Mouse (Mus musculus): ENCODE results near the gene Epha5. TPM values are rescaled to one million over a fixed set of nuclear protein-coding genes. Genes with fewer than 3 reads are reported as not detected.

Epha5 gene
- polyA plus RNA-seq, 1 experiment: 0.18 TPM

DNA sequence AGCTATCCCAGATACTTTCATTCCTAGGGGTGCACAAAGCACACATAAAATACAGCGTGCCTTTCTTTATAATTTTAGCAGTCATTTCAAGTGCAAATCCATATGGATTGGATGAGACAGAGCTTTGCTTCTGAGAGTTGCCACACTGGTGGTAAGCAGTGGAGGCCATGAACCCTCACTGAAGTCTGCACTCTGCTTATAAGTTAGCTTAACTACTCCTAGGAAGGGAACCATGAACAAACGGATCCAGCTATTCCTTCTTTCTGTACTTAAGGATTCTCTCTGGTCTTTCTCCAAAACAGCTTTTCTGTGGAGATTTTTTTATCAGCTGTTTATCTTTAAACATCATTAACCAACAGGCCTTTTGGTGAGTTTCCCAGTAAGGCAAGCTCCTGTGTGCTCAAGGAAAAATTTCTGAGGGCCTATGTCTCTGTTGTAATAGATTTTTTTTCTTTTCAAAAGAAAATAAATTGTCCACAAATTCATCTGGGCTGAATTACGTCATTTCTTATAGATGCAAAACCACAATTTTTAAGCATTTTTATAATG is 127.7 kb downstream of the Epha5 start:
- Histone ChIP-seq H3K4me3 (ENCODE audit: low read depth, low read length) (no peak overlapping the region), H3K4me1 (ENCODE audit: control insufficient read depth, insufficient read depth, low read length) (no peaks in the 10 kb centered on the region), H3K36me3 (ENCODE audit: control insufficient read depth, insufficient read depth, low read length, poor library complexity, severe bottlenecking) (no peaks in the 10 kb centered on the region), H3K27ac (ENCODE audit: insufficient read depth, low read length) (no peak overlapping the region), H3K27me3 (ENCODE audit: control insufficient read depth, insufficient read depth, low read length, poor library complexity, severe bottlenecking) (no peaks in the 10 kb centered on the region), H3K9me3 (replicated peaks; ENCODE audit: control insufficient read depth, insufficient read depth, low read length, poor library complexity, severe bottlenecking) (no peaks in the 10 kb centered on the region), H3K9ac (ENCODE audit: low read depth, poor library complexity, severe bottlenecking) (no peak overlapping the region)
- TF ChIP-seq POLR2A (IDR thresholded peaks at IDR 0.05; ENCODE audit: insufficient read depth, low read length) (no peak), EP300 (IDR thresholded peaks at IDR 0.05; ENCODE audit: insufficient read depth, low read depth, low read length) (no peak), CTCF (IDR thresholded peaks at IDR 0.05; ENCODE audit: low read depth, low read length) (no peak)

DNA sequence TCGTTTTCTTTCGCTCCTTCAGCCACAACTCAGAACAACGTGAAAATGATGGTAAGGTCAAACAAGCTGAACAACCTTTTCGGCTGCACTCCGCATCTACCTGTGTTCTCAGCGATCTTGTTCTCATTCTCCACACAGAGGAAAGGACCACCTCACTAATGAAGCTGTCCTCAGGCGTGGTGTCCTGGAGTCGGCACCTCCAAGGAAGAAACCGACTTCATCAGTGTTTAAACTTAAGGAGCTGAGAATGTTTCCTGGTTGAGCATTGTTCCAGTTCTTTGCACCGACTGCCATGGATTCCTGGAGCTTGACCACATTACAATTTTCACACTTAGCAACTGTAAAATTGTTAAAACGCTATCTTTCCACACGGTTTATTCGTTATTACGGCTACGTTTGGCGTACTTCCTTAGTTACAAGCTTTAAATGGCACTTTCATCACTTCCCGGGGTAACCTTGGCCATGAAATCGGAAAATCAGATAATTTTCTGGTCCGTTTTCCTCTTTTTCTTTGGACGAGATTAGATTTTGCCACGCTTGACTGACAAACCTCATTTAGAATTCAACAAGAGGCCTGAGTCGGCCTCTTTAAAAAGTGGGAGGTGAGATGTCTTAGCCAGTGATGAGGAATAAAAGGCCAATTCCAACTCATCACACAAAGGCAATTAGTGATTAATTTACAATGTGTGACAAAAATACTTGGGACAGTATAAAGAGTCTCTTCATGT is 135.7 kb downstream of the Epha5 start:
- H3K27ac ChIP-seq (ENCODE audit: insufficient read depth, low read length): no peak overlapping the region
- H3K4me3 ChIP-seq (ENCODE audit: low read depth, low read length): no peak overlapping the region

DNA sequence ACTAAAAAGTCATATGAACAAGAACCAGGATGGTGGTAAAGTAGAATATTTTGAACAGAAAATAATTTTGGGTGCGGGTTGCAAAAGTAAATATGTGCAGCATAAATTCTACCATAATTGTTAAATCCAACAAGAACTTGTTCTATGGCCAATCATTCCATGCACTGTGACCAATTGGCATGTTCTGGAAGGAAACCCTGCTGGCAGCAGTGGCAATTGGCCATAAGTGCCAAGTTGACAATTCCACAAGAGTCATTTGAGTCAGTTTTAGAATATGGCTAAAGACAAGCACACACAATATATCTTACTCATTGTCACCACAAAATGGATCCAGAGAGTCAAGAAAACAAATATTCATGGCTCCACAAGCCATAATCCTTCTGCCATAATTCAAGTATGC is 140.2 kb downstream of the Epha5 start:
- H3K36me3 ChIP-seq (ENCODE audit: control insufficient read depth, insufficient read depth, low read length, poor library complexity, severe bottlenecking): no peaks in the 10 kb centered on the region
- H3K4me3 ChIP-seq (ENCODE audit: low read depth, low read length): no peak overlapping the region
- H3K27me3 ChIP-seq (ENCODE audit: control insufficient read depth, insufficient read depth, low read length, poor library complexity, severe bottlenecking): no peaks in the 10 kb centered on the region; the same call in 1 of the 2 replicates
- no peaks in the 10 kb centered on the region for H3K9me3 ChIP-seq (replicated peaks; ENCODE audit: control insufficient read depth, insufficient read depth, low read length, poor library complexity, severe bottlenecking)
- TF ChIP-seq EP300 (IDR thresholded peaks at IDR 0.05; ENCODE audit: insufficient read depth, low read depth, low read length) (no peak), POLR2A (IDR thresholded peaks at IDR 0.05; ENCODE audit: insufficient read depth, low read length) (no peak), CTCF (IDR thresholded peaks at IDR 0.05; ENCODE audit: low read depth, low read length) (no peak)
- H3K27ac ChIP-seq (ENCODE audit: insufficient read depth, low read length): no peak overlapping the region
- H3K4me1 ChIP-seq (ENCODE audit: control insufficient read depth, insufficient read depth, low read length): no peaks in the 10 kb centered on the region
- no peak overlapping the region for H3K9ac ChIP-seq (ENCODE audit: low read depth, poor library complexity, severe bottlenecking)

More for the DNA sequence above, 135.7 kb downstream of the Epha5 start:
- no peaks in the 10 kb centered on the region for H3K9me3 ChIP-seq (replicated peaks; ENCODE audit: control insufficient read depth, insufficient read depth, low read length, poor library complexity, severe bottlenecking)
- no peak for TF ChIP-seq CTCF (IDR thresholded peaks at IDR 0.05; ENCODE audit: low read depth, low read length)
- TF ChIP-seq EP300 (IDR thresholded peaks at IDR 0.05; ENCODE audit: insufficient read depth, low read depth, low read length): no peak
- TF ChIP-seq POLR2A (IDR thresholded peaks at IDR 0.05; ENCODE audit: insufficient read depth, low read length): no peak
- no peaks in the 10 kb centered on the region for H3K4me1 ChIP-seq (ENCODE audit: control insufficient read depth, insufficient read depth, low read length)
- H3K36me3 ChIP-seq (ENCODE audit: control insufficient read depth, insufficient read depth, low read length, poor library complexity, severe bottlenecking): no peaks in the 10 kb centered on the region
- H3K9ac ChIP-seq (ENCODE audit: low read depth, poor library complexity, severe bottlenecking): no peak overlapping the region
- H3K27me3 ChIP-seq (ENCODE audit: control insufficient read depth, insufficient read depth, low read length, poor library complexity, severe bottlenecking): no peaks in the 10 kb centered on the region

DNA sequence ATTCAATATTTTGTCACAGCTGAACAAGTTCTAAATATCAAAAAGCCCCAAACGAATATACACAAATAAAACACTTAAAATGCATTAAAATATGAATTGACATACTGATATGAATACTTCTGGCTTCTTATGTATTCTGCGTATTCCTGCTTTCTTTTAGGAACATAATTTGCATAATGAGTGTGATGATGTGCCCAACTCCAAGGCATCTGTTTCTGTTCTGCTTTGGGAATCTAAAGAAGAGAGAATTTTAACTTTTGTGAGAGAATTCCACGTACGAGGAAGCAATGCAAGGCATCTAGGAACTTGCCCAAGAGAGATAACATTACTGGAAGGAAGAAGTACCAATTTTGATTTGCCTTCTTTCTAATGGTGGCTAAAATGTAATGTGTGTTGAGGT is 151.8 kb downstream of the Epha5 start:
- Histone ChIP-seq H3K36me3 (ENCODE audit: control insufficient read depth, insufficient read depth, low read length, poor library complexity, severe bottlenecking) (no peaks in the 10 kb centered on the region), H3K4me1 (ENCODE audit: control insufficient read depth, insufficient read depth, low read length) (no peaks in the 10 kb centered on the region), H3K9me3 (replicated peaks; ENCODE audit: control insufficient read depth, insufficient read depth, low read length, poor library complexity, severe bottlenecking) (no peaks in the 10 kb centered on the region), H3K9ac (ENCODE audit: low read depth, poor library complexity, severe bottlenecking) (no peak overlapping the region), H3K27ac (ENCODE audit: insufficient read depth, low read length) (no peak overlapping the region), H3K27me3 (ENCODE audit: control insufficient read depth, insufficient read depth, low read length, poor library complexity, severe bottlenecking) (no peaks in the 10 kb centered on the region), H3K4me3 (ENCODE audit: low read depth, low read length) (no peak overlapping the region)
- TF ChIP-seq CTCF (IDR thresholded peaks at IDR 0.05; ENCODE audit: low read depth, low read length): no peak
- TF ChIP-seq POLR2A (IDR thresholded peaks at IDR 0.05; ENCODE audit: insufficient read depth, low read length): no peak
- no peak for TF ChIP-seq EP300 (IDR thresholded peaks at IDR 0.05; ENCODE audit: insufficient read depth, low read depth, low read length)

DNA sequence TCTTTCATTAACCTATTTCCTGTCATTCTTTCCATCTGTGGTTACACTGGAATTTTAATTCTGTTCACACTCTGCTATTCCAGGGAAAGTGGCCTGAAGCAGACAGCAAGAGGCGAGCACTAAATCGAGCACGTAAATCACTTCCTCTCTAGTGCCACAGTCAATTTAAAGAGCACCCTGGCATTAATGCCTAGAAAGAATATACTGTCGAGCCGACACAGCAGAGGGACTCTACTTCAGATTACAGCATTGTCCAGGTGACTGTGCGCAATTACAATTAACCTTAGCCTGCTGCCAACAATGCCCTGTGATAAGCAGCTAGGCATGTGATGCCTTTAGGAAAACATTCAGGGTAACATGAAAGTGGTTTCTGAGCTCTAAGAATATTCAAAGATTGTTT is 153.2 kb downstream of the Epha5 start:
- Histone ChIP-seq H3K9ac (ENCODE audit: low read depth, poor library complexity, severe bottlenecking) (no peak overlapping the region), H3K4me3 (ENCODE audit: low read depth, low read length) (no peak overlapping the region), H3K4me1 (ENCODE audit: control insufficient read depth, insufficient read depth, low read length) (no peaks in the 10 kb centered on the region), H3K9me3 (replicated peaks; ENCODE audit: control insufficient read depth, insufficient read depth, low read length, poor library complexity, severe bottlenecking) (no peaks in the 10 kb centered on the region), H3K36me3 (ENCODE audit: control insufficient read depth, insufficient read depth, low read length, poor library complexity, severe bottlenecking) (no peaks in the 10 kb centered on the region), H3K27me3 (ENCODE audit: control insufficient read depth, insufficient read depth, low read length, poor library complexity, severe bottlenecking) (no peaks in the 10 kb centered on the region), H3K27ac (ENCODE audit: insufficient read depth, low read length) (no peak overlapping the region)
- TF ChIP-seq POLR2A (IDR thresholded peaks at IDR 0.05; ENCODE audit: insufficient read depth, low read length) (no peak), CTCF (IDR thresholded peaks at IDR 0.05; ENCODE audit: low read depth, low read length) (no peak), EP300 (IDR thresholded peaks at IDR 0.05; ENCODE audit: insufficient read depth, low read depth, low read length) (no peak)

DNA sequence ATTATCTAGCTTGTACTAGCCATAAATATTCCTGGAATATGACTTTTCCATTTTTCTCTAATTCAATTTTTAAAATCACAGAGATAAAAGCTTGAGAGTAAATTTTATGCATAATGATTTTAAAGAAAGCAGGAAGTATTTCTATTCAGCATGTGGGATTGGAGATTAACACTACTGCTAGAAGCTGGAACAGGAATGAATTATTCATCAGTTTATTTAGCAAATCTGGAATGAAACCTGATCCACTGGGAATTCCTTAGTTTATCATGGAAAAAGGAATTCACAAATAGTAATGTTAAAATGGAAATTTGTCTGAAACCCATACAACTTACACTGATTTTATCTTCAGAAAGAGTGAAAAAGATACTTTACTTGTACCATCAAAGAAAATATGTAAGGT is 187.2 kb downstream of the Epha5 start:
- Histone ChIP-seq H3K4me1 (ENCODE audit: control insufficient read depth, insufficient read depth, low read length) (no peaks in the 10 kb centered on the region), H3K4me3 (ENCODE audit: low read depth, low read length) (no peak overlapping the region), H3K27me3 (ENCODE audit: control insufficient read depth, insufficient read depth, low read length, poor library complexity, severe bottlenecking) (no peaks in the 10 kb centered on the region), H3K9me3 (replicated peaks; ENCODE audit: control insufficient read depth, insufficient read depth, low read length, poor library complexity, severe bottlenecking) (no peaks in the 10 kb centered on the region), H3K36me3 (ENCODE audit: control insufficient read depth, insufficient read depth, low read length, poor library complexity, severe bottlenecking) (no peaks in the 10 kb centered on the region), H3K9ac (ENCODE audit: low read depth, poor library complexity, severe bottlenecking) (no peak overlapping the region), H3K27ac (ENCODE audit: insufficient read depth, low read length) (no peak overlapping the region)
- TF ChIP-seq POLR2A (IDR thresholded peaks at IDR 0.05; ENCODE audit: insufficient read depth, low read length) (no peak), CTCF (IDR thresholded peaks at IDR 0.05; ENCODE audit: low read depth, low read length) (no peak), EP300 (IDR thresholded peaks at IDR 0.05; ENCODE audit: insufficient read depth, low read depth, low read length) (no peak)
